Mouse (Mus musculus) stomach, embryonic 16.5 days (tissue): ENCODE measurements around the gene Avil. TPM values are rescaled to one million over a fixed set of nuclear protein-coding genes. Genes with fewer than 3 reads are reported as not detected.

Source experiments
- ATAC-seq: fragments of 200-750 bp; cut with Nextera tagmentation; 2 replicates; pipeline ENCODE4 v1.8.0; 2017; ENCODE audit warnings: moderate number of reproducible peaks, moderate TSS enrichment; ENCODE audit not compliant: insufficient read depth, low FRiP score
- H3K27ac ChIP-seq: fragments of 300-500 bp; sonication (generic); 2 replicates; pipeline ENCODE4 v1.5.1; 2014; ENCODE audit warnings: low read length
- H3K27me3 ChIP-seq: fragments of 300-500 bp; sonication (generic); 2 replicates; pipeline ENCODE4 v1.6.1; 2014; ENCODE audit warnings: low read length, control low read depth, mixed read lengths; ENCODE audit not compliant: control insufficient read depth, insufficient read depth
- H3K36me3 ChIP-seq: fragments of 300-500 bp; sonication (generic); 2 replicates; pipeline ENCODE4 v1.6.1; 2014; ENCODE audit warnings: low read length; ENCODE audit not compliant: control insufficient read depth, insufficient read depth
- H3K4me1 ChIP-seq: fragments of 300-500 bp; sonication (generic); 2 replicates; pipeline ENCODE4 v1.6.1; 2014; ENCODE audit warnings: low read length, control low read depth, mixed read lengths; ENCODE audit not compliant: control insufficient read depth, insufficient read depth
- H3K4me2 ChIP-seq: fragments of 300-500 bp; sonication (generic); 2 replicates; pipeline ENCODE4 v1.6.1; 2014; ENCODE audit warnings: low read depth, low read length, mixed read lengths
- H3K4me3 ChIP-seq: fragments of 300-500 bp; sonication (generic); replicated peaks from 2 replicates; pipeline ENCODE4 v1.5.1; 2014; ENCODE audit warnings: mild to moderate bottlenecking, low read length
- H3K9ac ChIP-seq: fragments of 300-500 bp; sonication (generic); 2 replicates; pipeline ENCODE4 v1.6.1; 2014; ENCODE audit warnings: low read length
- H3K9me3 ChIP-seq: fragments of 300-500 bp; sonication (generic); replicated peaks from 2 replicates; pipeline ENCODE4 v1.6.1; 2016; ENCODE audit warnings: low read length, control low read depth; ENCODE audit not compliant: control insufficient read depth
- WGBS: fragments of 180-500 bp; shearing (Covaris S2); extraction: QIAGEN DNeasy Blood & Tissue Kit; methylation state at CpG from one replicate; pipeline ENCODE4 v1.1.7; 2014; 5-methylcytosine and 5-hydroxymethylcytosine counted together
- polyA plus RNA-seq: library from polyadenylated mRNA; unstranded; fragments of >200 nt; fragmentation: Nextera tagmentation; extraction: Ambion mirVana; gene quantifications from 2 replicates; pipeline ENCODE4 v1.2.1, GENCODE M21; 2015

Gene Avil
- polyA plus RNA-seq, 1 experiment from 2014 or later: 1.0 TPM

DNA sequence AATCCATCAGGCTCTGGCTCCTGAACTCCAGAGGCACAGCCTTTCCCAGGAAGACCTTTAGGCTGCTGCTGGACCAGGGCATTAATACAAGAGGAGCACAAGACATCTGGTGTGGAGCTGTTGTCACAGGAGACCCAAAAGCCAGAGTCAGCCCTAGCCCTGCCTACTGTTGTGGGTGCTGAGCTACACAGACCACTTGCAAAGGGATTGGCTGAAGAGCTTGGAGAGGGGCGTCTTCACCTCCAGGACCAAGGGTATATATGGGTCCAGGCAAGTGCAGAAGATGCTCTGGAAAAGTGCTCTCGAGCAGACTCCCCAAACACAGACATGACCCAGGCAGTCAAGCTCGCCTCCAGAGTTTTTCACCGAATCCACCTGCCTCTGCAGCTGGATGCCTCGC lies 47.4 kb downstream of the Avil start, which contains the start of gene Cyp27b1:
Cyp27b1 (plus strand) TSS at position 297 of the 400 bp plus-strand sequence.
- WGBS: 30% methylated on average over 5 of the region's 5 CpGs
- Histone ChIP-seq H3K4me3 (peak within 1 kb of the TSS; percentile 31), H3K4me2 (peak within 1 kb of the TSS; percentile 51), H3K4me1 (peaks cover 12% of the 10 kb centered on the region), H3K9me3 (no peaks in the 10 kb centered on the region), H3K27ac (no peak within 1 kb of the TSS), H3K9ac (peak within 1 kb of the TSS; percentile 43), H3K27me3 (peaks cover 45% of the 10 kb centered on the region), H3K36me3 (0 out of 2 replicates have a peak, but pooled peaks cover 2% of the 10 kb centered on the region)
- no peak for ATAC-seq

DNA sequence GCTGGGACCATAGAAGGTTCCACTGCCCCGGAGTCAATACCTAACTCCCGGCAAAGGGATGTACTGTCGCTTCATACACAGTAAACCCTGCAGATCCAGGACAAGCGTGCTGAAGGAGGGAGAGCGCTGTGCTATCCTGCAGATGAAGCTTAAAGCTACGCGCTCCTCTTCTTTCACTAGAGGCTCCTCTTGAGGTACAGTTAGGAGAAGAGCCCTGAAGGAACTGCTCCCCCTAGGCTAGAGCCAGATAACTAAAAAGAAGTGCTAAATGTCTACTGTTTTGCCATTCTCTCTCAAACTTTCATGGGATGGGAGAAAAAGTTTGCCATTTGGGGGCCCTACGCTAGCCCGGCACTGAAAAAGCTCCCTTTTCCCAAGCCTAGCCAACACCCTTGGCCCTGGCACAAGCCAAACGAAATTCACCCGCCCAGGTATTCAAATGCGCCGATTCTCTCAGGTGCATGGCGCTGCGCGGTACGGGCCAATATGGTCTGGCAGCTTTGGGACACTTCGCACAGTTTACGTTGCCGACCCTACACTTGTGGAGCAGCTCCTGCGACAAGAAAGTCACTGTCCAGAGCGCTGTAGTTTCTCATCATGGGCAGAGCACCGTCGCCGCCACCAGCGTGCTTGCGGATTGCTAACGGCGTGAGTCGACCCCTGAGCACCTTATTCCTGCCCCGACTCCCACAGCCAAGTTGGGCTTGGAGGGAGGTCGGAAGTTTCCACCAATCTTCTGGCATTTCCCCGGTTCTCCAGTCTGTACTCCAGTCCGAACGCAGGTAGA lies 48.3 kb downstream of the Avil start:
- peak overlapping the region; percentile 31 for H3K4me3 ChIP-seq
- peak overlapping the region; percentile 43 for H3K9ac ChIP-seq
- H3K27me3 ChIP-seq: peaks cover 45% of the 10 kb centered on the region
- H3K27ac ChIP-seq: no peak overlapping the region
- H3K4me2 ChIP-seq: peak overlapping the region; percentile 51
- ATAC-seq: no peak
- WGBS: 5% methylated on average over 35 of the region's 35 CpGs
- 0 out of 2 replicates have a peak, but pooled peaks cover 2% of the 10 kb centered on the region for H3K36me3 ChIP-seq
- no peaks in the 10 kb centered on the region for H3K9me3 ChIP-seq
- peaks cover 11% of the 10 kb centered on the region for H3K4me1 ChIP-seq

- peak overlapping the region; percentile 43 for H3K9ac ChIP-seq
- 3% methylated on average over 29 of the region's 29 CpGs for WGBS
- peak; percentile 51; the same call in 1 of the 2 replicates for ATAC-seq
These were observed 49.0 kb downstream of the Avil start for GRCm38 (mm10) chr10:127049395-127050118.

GRCm38 (mm10) chr10:127050119-127050474 lies 49.6 kb downstream of the Avil start:
- no peaks in the 10 kb centered on the region for H3K36me3 ChIP-seq
- H3K4me1 ChIP-seq: peaks cover 11% of the 10 kb centered on the region
- no peak for ATAC-seq
- H3K9me3 ChIP-seq: no peaks in the 10 kb centered on the region
- H3K27ac ChIP-seq: no peak overlapping the region
- H3K9ac ChIP-seq: no peak overlapping the region
- H3K27me3 ChIP-seq: peaks cover 45% of the 10 kb centered on the region
- 17% methylated on average over 10 of the region's 10 CpGs for WGBS
- H3K4me3 ChIP-seq: 0 out of 2 replicates have a peak overlapping the region, but pooled peaks have one; percentile 31
- H3K4me2 ChIP-seq: peak overlapping the region; percentile 51

More at GRCm38 (mm10) chr10:127049395-127050118, 49.0 kb downstream of the Avil start:
- Histone ChIP-seq H3K27me3 (peaks cover 45% of the 10 kb centered on the region), H3K4me3 (peak overlapping the region; percentile 31), H3K36me3 (0 out of 2 replicates have a peak, but pooled peaks cover 2% of the 10 kb centered on the region), H3K4me2 (peak overlapping the region; percentile 51), H3K4me1 (peaks cover 11% of the 10 kb centered on the region), H3K9me3 (no peaks in the 10 kb centered on the region), H3K27ac (no peak overlapping the region)

GRCm38 (mm10) chr10:127054646-127055045 lies 54.1 kb downstream of the Avil start:
- H3K36me3 ChIP-seq: peaks cover 5% of the 10 kb centered on the region; the same call in 1 of the 2 replicates
- peaks cover 24% of the 10 kb centered on the region for H3K27me3 ChIP-seq
- peaks cover 14% of the 10 kb centered on the region for H3K4me1 ChIP-seq
- no peak overlapping the region for H3K4me2 ChIP-seq
- H3K9ac ChIP-seq: no peak overlapping the region
- WGBS: 65% methylated on average over 4 of the region's 4 CpGs
- no peak overlapping the region for H3K4me3 ChIP-seq
- ATAC-seq: no peak
- H3K9me3 ChIP-seq: no peaks in the 10 kb centered on the region
- no peak overlapping the region for H3K27ac ChIP-seq

DNA sequence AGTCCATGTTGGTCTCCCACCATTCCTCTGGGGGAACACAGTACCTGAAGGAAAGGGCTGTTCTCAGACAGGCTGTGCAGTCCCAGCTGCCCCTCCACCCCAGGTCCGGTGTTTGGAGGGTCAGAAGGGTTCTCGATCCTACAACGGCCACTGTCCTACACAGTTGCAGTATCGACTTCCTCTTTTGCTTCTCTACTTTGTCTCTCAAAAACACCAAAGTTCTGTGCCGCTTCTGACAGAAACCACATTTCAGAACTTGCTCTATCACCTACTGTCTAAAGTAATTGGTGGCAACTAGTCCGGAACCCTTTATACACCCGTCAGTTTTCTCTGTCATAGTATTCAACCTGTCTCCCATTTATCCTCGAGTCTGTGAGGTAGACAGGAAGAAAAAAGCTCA lies 54.9 kb downstream of the Avil start:
- H3K4me1 ChIP-seq: peaks cover 13% of the 10 kb centered on the region
- H3K36me3 ChIP-seq: peaks cover 5% of the 10 kb centered on the region; the same call in 1 of the 2 replicates
- no peak overlapping the region for H3K4me2 ChIP-seq
- H3K27me3 ChIP-seq: peaks cover 16% of the 10 kb centered on the region
- 80% methylated on average over 8 of the region's 8 CpGs for WGBS
- no peak overlapping the region for H3K4me3 ChIP-seq
- ATAC-seq: no peak
- H3K27ac ChIP-seq: no peak overlapping the region
- H3K9me3 ChIP-seq: no peaks in the 10 kb centered on the region
- H3K9ac ChIP-seq: no peak overlapping the region

DNA sequence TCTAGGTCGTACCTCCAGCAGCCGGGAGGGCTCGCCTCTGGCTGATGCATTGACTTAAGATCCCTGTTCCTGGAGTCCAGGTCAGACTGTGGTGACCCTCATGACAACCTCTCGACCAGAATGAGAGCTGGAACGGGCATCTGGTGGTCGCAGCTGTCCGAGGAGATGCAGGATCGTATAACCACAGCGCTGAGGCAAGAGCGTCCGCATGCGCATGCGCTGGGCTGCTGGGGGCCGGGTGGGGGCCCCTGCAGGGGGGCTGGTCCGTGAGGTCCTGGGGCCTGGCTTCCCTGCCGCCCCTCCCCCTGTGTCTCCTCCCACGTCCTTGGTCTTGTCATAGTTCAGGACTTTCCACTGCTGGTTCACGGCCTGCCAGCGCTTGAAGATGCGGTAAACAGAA lies 56.0 kb downstream of the Avil start:
- no peak overlapping the region for H3K27ac ChIP-seq
- H3K4me2 ChIP-seq: no peak overlapping the region
- H3K4me1 ChIP-seq: peaks cover 15% of the 10 kb centered on the region
- H3K9me3 ChIP-seq: no peaks in the 10 kb centered on the region
- WGBS: 80% methylated on average over 20 of the region's 20 CpGs
- H3K4me3 ChIP-seq: no peak overlapping the region
- H3K9ac ChIP-seq: no peak overlapping the region
- peaks cover 5% of the 10 kb centered on the region; the same call in 1 of the 2 replicates for H3K36me3 ChIP-seq
- ATAC-seq: no peak
- H3K27me3 ChIP-seq: peaks cover 5% of the 10 kb centered on the region; the same call in 1 of the 2 replicates

GRCm38 (mm10) chr10:127058161-127058560 lies 57.7 kb downstream of the Avil start:
- peak overlapping the region; percentile 89; the same call in 1 of the 2 replicates for H3K9ac ChIP-seq

DNA sequence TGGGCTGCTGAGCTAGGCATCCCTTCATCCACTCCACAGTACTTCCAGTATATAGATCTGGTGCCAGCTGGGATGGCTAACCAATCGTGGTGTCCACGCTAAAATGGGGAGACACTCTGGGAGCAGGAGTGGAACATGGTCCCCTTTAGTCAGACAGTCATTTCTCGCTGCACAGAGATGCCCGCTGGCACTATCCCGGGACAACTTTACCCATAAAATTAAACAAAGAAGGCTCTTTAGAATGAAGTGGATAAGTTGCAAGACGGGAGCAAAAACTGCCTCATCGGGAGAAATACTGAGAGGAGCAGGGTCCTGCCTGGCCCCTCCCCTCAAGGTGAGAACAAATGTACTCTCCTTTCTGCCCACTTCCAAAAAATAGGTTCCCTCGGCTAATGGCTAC lies 58.2 kb downstream of the Avil start:
- peak overlapping the region; percentile 89 for H3K9ac ChIP-seq

More at GRCm38 (mm10) chr10:127058161-127058560, 57.7 kb downstream of the Avil start:
- Histone ChIP-seq H3K4me1 (peaks cover 15% of the 10 kb centered on the region), H3K9me3 (no peaks in the 10 kb centered on the region), H3K4me3 (peak overlapping the region; percentile 75; the same call in 1 of the 2 replicates), H3K36me3 (peaks cover 5% of the 10 kb centered on the region; the same call in 1 of the 2 replicates), H3K27ac (no peak overlapping the region), H3K27me3 (no peaks in the 10 kb centered on the region), H3K4me2 (peak overlapping the region; percentile 96)
- ATAC-seq: no peak
- 2% methylated on average over 9 of the region's 9 CpGs for WGBS

More for the DNA sequence above, 58.2 kb downstream of the Avil start:
- Histone ChIP-seq H3K4me1 (peaks cover 15% of the 10 kb centered on the region), H3K27ac (no peak overlapping the region), H3K27me3 (no peaks in the 10 kb centered on the region), H3K4me2 (peak overlapping the region; percentile 96), H3K36me3 (peaks cover 5% of the 10 kb centered on the region; the same call in 1 of the 2 replicates), H3K9me3 (no peaks in the 10 kb centered on the region), H3K4me3 (peak overlapping the region; percentile 75)
- WGBS: 6% methylated on average over 8 of the region's 8 CpGs
- no peak for ATAC-seq
